Mouse (Mus musculus) regulatory T cell (primary cell): ENCODE measurements at regions not wholly inside any gene's neighbourhood (a gene's known extent, or its start where the extent isn't known, plus 50 kb on each side); places are given as distances from the start of the nearest gene placed in this dataset.

Source experiments
- in situ Hi-C: fragments of 300-600 bp; cut with MboI, MseI; formaldehyde crosslinking; loops from one replicate; pipeline ENCODE4 v1.15.1; 2025; ENCODE audit warnings: high pct_unique_total_duplicates

- in situ Hi-C loops: no loop called here
Observed at GRCm38 (mm10) chr5:75880088-75880684, 98.1 kb downstream of the Kdr start.

- in situ Hi-C loops: no loop called here
Observed at GRCm38 (mm10) chr5:75878361-75878760, 99.9 kb downstream of the Kdr start.

- in situ Hi-C loops: no loop called here
Observed at GRCm38 (mm10) chr5:75877609-75877971, 100.7 kb downstream of the Kdr start.

- in situ Hi-C loops: no loop called here
Observed at GRCm38 (mm10) chr5:75876871-75877608, 101.2 kb downstream of the Kdr start.

GRCm38 (mm10) chr5:75871120-75871519 lies 107.1 kb downstream of the Kdr start:
- in situ Hi-C loops: loop anchor here (5.0 kb wide), 1 partner anchor 246 kb away; no protein-coding TSS in a partner anchor

GRCm38 (mm10) chr5:75870666-75871065 lies 107.6 kb downstream of the Kdr start:
- in situ Hi-C loops: loop anchor here (5.0 kb wide), 1 partner anchor 247 kb away; no protein-coding TSS in a partner anchor

GRCm38 (mm10) chr5:75869535-75869934 lies 108.7 kb downstream of the Kdr start:
- in situ Hi-C loops: no loop called here

- in situ Hi-C loops: no loop called here
Observed at GRCm38 (mm10) chr5:75865096-75865495, 113.2 kb downstream of the Kdr start.

GRCm38 (mm10) chr5:75863358-75863757 lies 114.9 kb downstream of the Kdr start:
- in situ Hi-C loops: no loop called here

GRCm38 (mm10) chr5:75862630-75862991 lies 115.6 kb downstream of the Kdr start:
- in situ Hi-C loops: no loop called here

GRCm38 (mm10) chr5:75861916-75862629 lies 116.2 kb downstream of the Kdr start:
- in situ Hi-C loops: no loop called here

GRCm38 (mm10) chr5:75859316-75859836 lies 118.9 kb downstream of the Kdr start:
- in situ Hi-C loops: no loop called here

- in situ Hi-C loops: loop anchor here (5.0 kb wide), 1 partner anchor 644 kb away; no protein-coding TSS in a partner anchor
Observed at GRCm38 (mm10) chr5:75850855-75851254, 127.4 kb downstream of the Kdr start.

- in situ Hi-C loops: loop anchor here (5.0 kb wide), 1 partner anchor 91 kb away; no protein-coding TSS in a partner anchor
Observed at GRCm38 (mm10) chr5:75847966-75848365, 130.3 kb downstream of the Kdr start.

- in situ Hi-C loops: loop anchor here (5.0 kb wide), 1 partner anchor 90 kb away; no protein-coding TSS in a partner anchor
Observed at GRCm38 (mm10) chr5:75847341-75847740, 130.9 kb downstream of the Kdr start.

- in situ Hi-C loops: loop anchor here (5.0 kb wide), 1 partner anchor 89 kb away; no protein-coding TSS in a partner anchor
Observed at GRCm38 (mm10) chr5:75846016-75846415, 132.2 kb downstream of the Kdr start.

- in situ Hi-C loops: no loop called here
Observed at GRCm38 (mm10) chr5:75843807-75844206, 134.5 kb downstream of the Kdr start.

GRCm38 (mm10) chr5:75840421-75840820 lies 137.8 kb downstream of the Kdr start:
- in situ Hi-C loops: no loop called here

- in situ Hi-C loops: no loop called here
Observed at GRCm38 (mm10) chr5:75835556-75835961, 142.7 kb downstream of the Kdr start.

- in situ Hi-C loops: no loop called here
Observed at GRCm38 (mm10) chr5:75834766-75835555, 143.3 kb downstream of the Kdr start.

GRCm38 (mm10) chr5:75832341-75832740 lies 145.9 kb downstream of the Kdr start:
- in situ Hi-C loops: no loop called here
